Mouse (Mus musculus) thymus, adult 2 months (tissue): ENCODE measurements at regions not wholly inside any gene's neighbourhood (a gene's known extent, or its start where the extent isn't known, plus 50 kb on each side); places are given as distances from the start of the nearest gene placed in this dataset.

Experiments used
- CTCF ChIP-seq: fragments of 200-500 bp; IDR thresholded peaks from 2 replicates; pipeline ENCODE4 v1.5.1; 2012; ENCODE audit warnings: mild to moderate bottlenecking, control low read depth, low read length, moderate library complexity, borderline replicate concordance; ENCODE audit not compliant: control insufficient read depth, poor library complexity, insufficient read depth; ENCODE audit errors: extremely low read depth
- POLR2A ChIP-seq: fragments of 200-500 bp; IDR thresholded peaks from 2 replicates; pipeline ENCODE4 v1.6.1; 2012; ENCODE audit warnings: mild to moderate bottlenecking, low read length, control low read depth, moderate library complexity; ENCODE audit not compliant: control insufficient read depth, poor library complexity, insufficient read depth; ENCODE audit errors: extremely low read depth

GRCm38 (mm10) chr12:69510736-69511135, 72.1 kb downstream of the Vcpkmt start:
- TF ChIP-seq POLR2A (no peak), CTCF (no peak)
